Mouse (Mus musculus) liver, postnatal 0 days (tissue): ENCODE measurements around the gene Ccl9. TPM values are rescaled to one million over a fixed set of nuclear protein-coding genes. Genes with fewer than 3 reads are reported as not detected.

ENCODE experiments used
- ATAC-seq: fragments of 200-750 bp; cut with Nextera tagmentation; 2 replicates; pipeline ENCODE4 v1.8.0; 2017; ENCODE audit warnings: mild to moderate bottlenecking, moderate library complexity
- DNase-seq: peaks from one replicate; pipeline ENCODE4 v3.0.0-alpha.2; 2016
- H3K27ac ChIP-seq: fragments of 300-500 bp; sonication (generic); 2 replicates; pipeline ENCODE4 v1.5.1; 2014; ENCODE audit warnings: antibody characterized with exemption, moderate library complexity, mild to moderate bottlenecking, low read depth
- H3K27me3 ChIP-seq: fragments of 300-500 bp; sonication (generic); 2 replicates; pipeline ENCODE4 v1.6.1; 2014; ENCODE audit warnings: low read length, control low read depth, mixed read lengths; ENCODE audit not compliant: insufficient read depth
- H3K36me3 ChIP-seq: fragments of 300-500 bp; sonication (generic); replicated peaks from 2 replicates; pipeline ENCODE4 v1.6.1; 2014; ENCODE audit warnings: mild to moderate bottlenecking, control low read depth, low read length, moderate library complexity, mixed read lengths; ENCODE audit not compliant: insufficient read depth
- H3K4me1 ChIP-seq: fragments of 300-500 bp; sonication (generic); 2 replicates; pipeline ENCODE4 v1.6.1; 2014; ENCODE audit warnings: antibody characterized with exemption, mild to moderate bottlenecking, control low read depth; ENCODE audit not compliant: insufficient read depth
- H3K4me2 ChIP-seq: fragments of 300-500 bp; sonication (generic); 2 replicates; pipeline ENCODE4 v1.6.1; 2014; ENCODE audit warnings: low read depth, mild to moderate bottlenecking, low read length, moderate library complexity, mixed read lengths
- H3K4me3 ChIP-seq: fragments of 300-500 bp; sonication (generic); 2 replicates; pipeline ENCODE4 v1.5.1; 2014; ENCODE audit warnings: low read depth, low read length
- H3K9ac ChIP-seq: fragments of 300-500 bp; sonication (generic); replicated peaks from 2 replicates; pipeline ENCODE4 v1.6.1; 2014; ENCODE audit warnings: mild to moderate bottlenecking, moderate library complexity
- H3K9me3 ChIP-seq: fragments of 300-500 bp; sonication (generic); 2 replicates; pipeline ENCODE4 v1.6.1; 2016; ENCODE audit warnings: mild to moderate bottlenecking, control low read depth, low read length, mixed read lengths
- CTCF ChIP-seq: sonication (generic); IDR thresholded peaks from 2 replicates; pipeline ENCODE4 v1.5.1; 2016; ENCODE audit warnings: antibody characterized with exemption, low read depth
- EP300 ChIP-seq: IDR thresholded peaks from 2 replicates; pipeline ENCODE4 v1.6.1; 2016; ENCODE audit warnings: antibody characterized with exemption, low read depth, mild to moderate bottlenecking
- WGBS: fragments of 180-500 bp; shearing (Covaris S2); extraction: QIAGEN DNeasy Blood & Tissue Kit; methylation state at CpG from one replicate; pipeline ENCODE4 v1.1.7; 2014; ENCODE audit not compliant: insufficient replicate concordance; 5-methylcytosine and 5-hydroxymethylcytosine counted together
- polyA plus RNA-seq: library from polyadenylated mRNA; unstranded; fragments of >200 nt; fragmentation: Nextera tagmentation; extraction: Ambion mirVana; gene quantifications from 2 replicates; pipeline ENCODE4 v1.2.1, GENCODE M21; 2015

Ccl9 gene
- polyA plus RNA-seq, 1 experiment from 2014 or later = 92.6 TPM

GRCm38 (mm10) chr11:83583450-83583754 lies 5.0 kb upstream of the Ccl9 start:
- H3K9ac ChIP-seq = no peak overlapping the region
- DNase-seq (no peak), ATAC-seq (peak; percentile 41; the same call in 1 of the 2 replicates)
- H3K9me3 ChIP-seq = no peaks in the 10 kb centered on the region
- H3K4me1 ChIP-seq = peaks cover 8% of the 10 kb centered on the region
- no peak overlapping the region for H3K4me2 ChIP-seq
- no peak for TF ChIP-seq CTCF
- TF ChIP-seq EP300 = peak; percentile 28; the same call in 1 of the 2 replicates
- H3K27me3 ChIP-seq = no peaks in the 10 kb centered on the region
- H3K36me3 ChIP-seq = no peaks in the 10 kb centered on the region
- H3K4me3 ChIP-seq = no peak overlapping the region
- no peak overlapping the region for H3K27ac ChIP-seq

GRCm38 (mm10) chr11:83582626-83583449 lies 4.4 kb upstream of the Ccl9 start:
- 66% methylated on average over 4 of the region's 4 CpGs for WGBS

GRCm38 (mm10) chr11:83581626-83582610 lies 3.5 kb upstream of the Ccl9 start:
- Histone ChIP-seq H3K4me3 (no peak overlapping the region), H3K4me2 (no peak overlapping the region), H3K4me1 (peaks cover 13% of the 10 kb centered on the region), H3K9me3 (no peaks in the 10 kb centered on the region), H3K9ac (no peak overlapping the region), H3K36me3 (no peaks in the 10 kb centered on the region), H3K27me3 (no peaks in the 10 kb centered on the region), H3K27ac (no peak overlapping the region)
- no peak for ATAC-seq
- no peak for DNase-seq
- TF ChIP-seq CTCF (no peak), EP300 (no peak)
- WGBS = 74% methylated on average over 4 of the region's 4 CpGs

More at GRCm38 (mm10) chr11:83582626-83583449, 4.4 kb upstream of the Ccl9 start:
- Histone ChIP-seq H3K4me3 (no peak overlapping the region), H3K9me3 (no peaks in the 10 kb centered on the region), H3K27me3 (no peaks in the 10 kb centered on the region), H3K4me2 (no peak overlapping the region), H3K4me1 (peaks cover 8% of the 10 kb centered on the region), H3K36me3 (no peaks in the 10 kb centered on the region), H3K9ac (no peak overlapping the region), H3K27ac (no peak overlapping the region)
- no peak for DNase-seq
- ATAC-seq = peak; percentile 44; the same call in 1 of the 2 replicates
- TF ChIP-seq CTCF = no peak
- no peak for TF ChIP-seq EP300

- DNase-seq = no peak
- no peak for ATAC-seq
- Histone ChIP-seq H3K27ac (no peak overlapping the region), H3K4me2 (no peak overlapping the region), H3K9ac (no peak overlapping the region), H3K4me1 (peaks cover 16% of the 10 kb centered on the region), H3K4me3 (no peak overlapping the region), H3K27me3 (no peaks in the 10 kb centered on the region), H3K36me3 (no peaks in the 10 kb centered on the region), H3K9me3 (no peaks in the 10 kb centered on the region)
- 60% methylated on average over 1 of the region's 1 CpGs for WGBS
- TF ChIP-seq EP300 (no peak), CTCF (no peak)
These were observed 2.3 kb upstream of the Ccl9 start for GRCm38 (mm10) chr11:83580699-83581232.

GRCm38 (mm10) chr11:83578999-83579398 lies 563 bp upstream of the Ccl9 start:
- Histone ChIP-seq H3K27ac (no peak overlapping the region), H3K36me3 (no peaks in the 10 kb centered on the region), H3K4me1 (peaks cover 16% of the 10 kb centered on the region), H3K27me3 (no peaks in the 10 kb centered on the region), H3K9ac (no peak overlapping the region), H3K4me3 (no peak overlapping the region), H3K4me2 (no peak overlapping the region), H3K9me3 (no peaks in the 10 kb centered on the region)
- TF ChIP-seq EP300 = no peak
- TF ChIP-seq CTCF = 0 out of 2 replicates have a peak, but pooled peaks have one; percentile 13
- DNase-seq (no peak), ATAC-seq (no peak)
- WGBS = 42% methylated on average over 3 of the region's 3 CpGs
